Mouse (Mus musculus) spleen, adult 12 weeks (tissue): ENCODE measurements around the gene Pcbp1.
"Not testable (repeated sequence)": the region's sequence is repeated elsewhere in the genome, so short reads cannot be mapped to it uniquely, and the experiment has no call there.

Experiments
- DNase-seq: peaks from one replicate; pipeline ENCODE4 v3.0.0; 2022; ENCODE audit warnings: low spot score

The Pcbp1 gene

DNA sequence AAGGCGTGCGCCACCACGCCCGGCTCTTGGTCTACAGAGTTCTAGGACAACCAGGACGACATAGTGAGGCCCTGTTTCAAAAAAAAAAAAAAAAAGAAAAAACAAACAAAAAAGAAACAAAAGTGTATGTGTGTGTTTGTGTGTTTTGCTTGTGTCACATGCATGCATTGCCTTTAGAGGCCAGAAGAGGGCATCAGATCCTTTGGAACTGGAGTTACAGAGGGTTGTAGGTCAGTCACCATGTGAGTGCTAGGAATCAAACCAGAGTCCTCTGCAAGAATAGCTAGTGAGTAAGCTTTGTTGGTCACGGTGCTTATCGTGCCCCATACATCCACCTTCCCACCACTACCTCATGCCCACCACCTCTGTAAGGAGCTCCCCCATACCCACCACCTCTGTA lies 31.4 kb downstream of the Pcbp1 start:
- no peak for DNase-seq

DNA sequence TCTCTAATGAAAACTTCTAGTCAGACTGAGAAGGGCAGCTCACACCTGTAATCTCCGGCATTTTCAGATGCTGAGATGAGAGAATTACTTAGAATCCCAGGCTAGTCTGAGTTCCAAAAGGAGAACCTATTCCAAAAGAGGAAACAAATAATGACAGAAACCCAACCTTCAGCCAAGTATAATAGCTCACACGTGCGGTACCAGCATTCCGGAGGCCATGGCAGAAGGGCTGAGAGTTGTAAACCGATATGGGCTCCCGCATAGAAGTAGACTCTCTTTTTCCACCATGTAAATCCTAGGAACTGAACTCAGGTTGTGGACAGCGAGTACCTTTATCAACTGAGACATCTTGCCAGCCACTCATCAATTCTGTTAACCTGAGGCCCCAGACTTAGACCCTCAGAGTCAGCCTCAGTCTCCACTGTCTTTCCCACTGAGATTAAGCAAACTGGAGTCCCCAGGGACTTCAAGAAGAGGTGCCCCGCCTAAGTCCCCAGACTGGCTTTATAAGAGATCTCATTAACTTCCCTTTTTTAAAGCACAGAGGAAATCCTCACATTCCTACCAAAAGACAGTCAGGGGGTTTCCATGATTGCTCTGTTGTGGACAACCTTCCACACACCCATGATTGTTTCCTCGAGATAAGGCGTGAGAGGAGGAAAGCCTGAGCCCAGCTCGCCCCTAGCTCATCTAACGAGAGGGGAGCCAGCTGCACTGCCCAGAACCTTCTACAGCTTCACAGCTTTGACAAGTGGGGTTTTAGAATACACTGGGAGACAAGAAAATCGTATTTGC lies 32.5 kb downstream of the Pcbp1 start:
- DNase-seq = no peak

DNA sequence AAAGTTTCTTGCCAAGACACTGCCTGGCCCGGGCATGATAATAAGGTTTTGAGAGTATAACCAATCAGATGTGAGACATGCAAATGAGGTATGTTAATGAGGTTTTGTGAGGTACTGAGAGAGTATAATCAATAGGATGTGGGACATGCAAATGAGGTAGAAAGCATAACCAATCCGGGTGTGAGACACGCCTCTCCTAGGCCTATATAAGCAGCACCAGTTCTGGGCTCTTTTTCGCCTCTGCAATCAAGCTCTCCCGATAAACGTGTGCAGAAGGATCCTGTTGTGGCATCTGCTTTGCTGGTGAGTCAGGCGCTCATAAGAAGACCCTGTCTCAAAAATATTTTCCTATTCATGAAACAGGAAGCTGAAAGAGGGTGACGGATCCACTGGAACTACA lies 35.7 kb downstream of the Pcbp1 start:
- DNase-seq = not testable (repeated sequence)

DNA sequence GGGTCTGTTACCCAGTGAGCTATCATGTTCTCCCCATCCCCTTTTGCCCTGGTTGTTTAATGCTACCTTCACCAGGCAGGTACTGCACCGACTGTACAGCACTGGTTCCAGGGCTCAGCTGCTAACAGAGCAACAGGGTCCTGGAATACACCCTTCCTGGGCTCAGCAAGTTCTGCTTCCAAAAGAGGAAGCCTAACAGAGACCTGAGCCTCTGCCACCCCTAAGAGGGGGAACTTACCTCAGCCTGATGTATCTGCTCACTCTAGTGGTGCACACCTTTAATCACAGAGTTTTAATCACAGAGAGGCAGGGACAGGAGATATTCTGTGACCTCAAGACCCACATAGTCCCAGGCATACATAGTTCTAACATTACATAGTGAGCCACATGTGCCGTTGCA lies 36.2 kb downstream of the Pcbp1 start:
- no peak for DNase-seq

DNA sequence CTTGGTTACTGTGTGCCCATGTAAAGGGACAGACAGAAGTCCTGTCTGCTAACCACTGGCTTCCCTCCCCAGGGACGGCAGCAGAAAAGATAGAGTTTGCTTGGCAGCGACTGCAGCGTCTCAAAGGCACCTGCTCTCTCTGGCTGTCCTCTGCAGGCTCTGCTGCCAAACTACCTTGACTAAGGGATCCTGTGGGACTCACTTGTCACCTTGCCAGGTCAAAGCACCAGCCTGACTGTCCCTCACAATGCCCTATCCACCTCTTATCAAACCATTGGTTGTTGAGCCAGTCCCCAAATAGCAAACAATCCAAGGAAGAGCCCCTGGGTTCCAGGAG lies 38.0 kb downstream of the Pcbp1 start:
- DNase-seq = no peak

- DNase-seq = peak; percentile 42
Measured at GRCm38 (mm10) chr6:86487358-86488148, 38.6 kb downstream of the Pcbp1 start.

DNA sequence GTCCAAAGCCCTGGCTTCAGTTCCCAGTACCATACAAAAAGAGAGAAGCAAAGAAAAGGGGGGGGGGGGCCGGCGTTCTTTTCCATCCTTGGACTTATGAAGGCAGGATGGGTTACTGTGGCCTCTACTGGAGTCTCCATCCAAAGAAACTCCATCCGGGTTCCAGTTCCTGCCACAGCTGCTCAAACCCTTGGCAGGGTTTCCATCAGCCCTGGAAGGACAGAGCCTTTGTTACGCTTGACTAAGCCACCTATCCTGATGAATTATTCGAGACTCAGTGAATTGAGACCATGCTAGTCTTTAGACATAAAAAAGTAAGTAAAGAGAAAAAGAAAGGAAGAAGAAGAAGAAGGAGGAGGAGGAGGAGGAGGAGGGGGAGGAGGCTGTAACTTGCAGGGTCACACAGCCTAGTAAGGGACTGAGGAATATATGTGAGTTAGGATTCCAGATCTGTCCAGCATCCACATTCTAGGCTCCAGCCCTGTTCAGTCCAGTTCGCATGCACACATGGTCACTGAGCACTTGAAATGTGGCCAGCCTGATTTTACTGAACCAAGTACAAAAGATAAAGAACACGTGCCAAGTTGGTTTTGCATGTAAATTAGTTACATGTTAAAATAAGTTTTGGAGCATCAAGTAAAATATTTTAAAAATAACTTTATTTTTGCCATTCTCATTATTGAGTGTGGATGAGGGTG lies 40.0 kb downstream of the Pcbp1 start:
- no peak for DNase-seq

GRCm38 (mm10) chr6:86481871-86482270 lies 44.2 kb downstream of the Pcbp1 start:
- no peak for DNase-seq

- DNase-seq = no peak
Measured at GRCm38 (mm10) chr6:86480189-86480831, 45.8 kb downstream of the Pcbp1 start.

- no peak for DNase-seq
Measured at GRCm38 (mm10) chr6:86479816-86480188, 46.3 kb downstream of the Pcbp1 start.

DNA sequence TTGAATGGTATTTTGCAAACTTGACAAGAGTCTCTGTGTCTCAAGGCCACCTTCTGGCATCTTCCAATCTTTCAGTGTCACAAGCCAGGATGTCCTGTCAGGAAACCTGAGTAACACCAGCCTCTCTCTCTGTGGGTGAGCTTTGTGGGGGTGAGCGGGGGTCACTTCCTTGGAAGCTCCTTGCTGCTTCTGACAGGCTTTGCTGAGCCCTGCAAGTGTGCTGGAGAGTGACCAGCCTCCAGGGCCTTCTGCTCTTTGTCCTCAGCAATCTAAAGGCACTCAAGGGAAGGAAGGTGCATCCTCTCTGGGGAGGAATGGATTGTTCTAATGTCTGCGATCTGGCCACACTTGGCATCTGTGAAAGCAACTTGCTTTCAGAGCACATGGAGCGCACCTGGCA lies 46.8 kb downstream of the Pcbp1 start:
- DNase-seq = no peak

GRCm38 (mm10) chr6:86476931-86477330 lies 49.2 kb downstream of the Pcbp1 start:
- no peak for DNase-seq

DNA sequence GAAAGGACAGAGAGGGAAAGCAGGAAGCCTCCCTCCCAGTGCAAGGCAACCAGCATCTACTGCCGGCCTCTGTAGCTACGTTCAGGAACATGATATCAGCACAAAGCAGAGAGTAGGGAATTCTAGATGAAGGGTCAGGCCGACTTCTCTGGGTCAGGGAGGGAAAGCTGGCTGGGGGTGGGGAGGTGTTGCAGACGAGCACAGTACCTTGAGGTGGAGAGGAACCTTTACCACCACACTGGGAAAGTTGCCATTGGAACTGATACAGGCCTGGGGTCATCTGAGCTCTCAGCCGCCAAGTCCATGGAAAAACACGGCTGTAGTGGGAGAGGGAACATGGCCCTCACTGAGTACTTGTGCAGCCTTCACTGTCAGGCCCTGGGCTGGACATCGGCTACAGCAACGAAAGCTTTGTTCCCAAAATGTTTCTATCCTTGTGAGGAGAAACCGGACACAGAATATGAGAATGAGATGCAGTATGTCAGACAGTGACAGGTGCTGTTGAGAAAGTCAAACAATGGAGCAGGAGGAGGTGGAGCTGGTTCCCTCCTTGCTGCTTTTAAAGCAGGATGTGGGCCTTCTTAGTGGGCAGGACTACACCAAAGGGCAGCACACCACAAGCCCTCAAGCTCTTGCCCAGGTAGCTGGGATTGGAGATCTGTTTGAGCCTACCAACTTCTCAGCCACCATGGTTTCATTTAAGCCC lies 50.5 kb downstream of the Pcbp1 start:
- DNase-seq = no peak

DNA sequence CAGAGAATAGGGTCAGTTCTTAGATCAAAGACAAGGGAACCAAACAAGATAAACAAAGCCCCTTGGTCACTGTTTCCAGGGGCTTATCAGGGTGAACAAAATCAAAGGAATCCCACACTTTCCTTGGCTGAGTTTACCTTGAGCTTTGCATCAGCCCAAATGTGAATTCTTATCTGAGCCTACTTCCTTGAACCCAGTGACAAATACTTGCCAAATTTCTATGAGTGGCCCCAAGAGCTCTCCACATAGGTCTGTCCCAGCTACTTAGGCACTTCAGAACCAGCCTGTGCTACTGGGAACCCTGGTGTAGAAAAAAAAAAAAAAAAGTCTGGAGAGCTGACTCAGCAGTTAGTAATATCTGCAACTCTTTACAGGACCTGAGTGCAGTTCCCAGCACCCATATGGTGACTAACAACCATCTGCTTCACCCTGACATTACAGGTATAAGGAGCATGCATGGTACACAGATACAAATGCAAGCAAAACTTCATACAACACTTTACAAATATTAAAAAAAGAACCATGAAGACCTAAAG lies 51.4 kb downstream of the Pcbp1 start:
- no peak for DNase-seq
